Mouse (Mus musculus): ENCODE data around the gene Bmp6.

- no peak for TF ChIP-seq CTCF (IDR thresholded peaks at IDR 0.05; ENCODE audit: low read depth)
- no peak for TF ChIP-seq EP300 (IDR thresholded peaks at IDR 0.05; ENCODE audit: low read depth)
Measured at GRCm38 (mm10) chr13:38296166-38296565, 48.7 kb upstream of the Bmp6 start.
